Mouse (Mus musculus): ENCODE results near the gene Calu. TPM values are rescaled to one million over a fixed set of nuclear protein-coding genes. Genes with fewer than 3 reads are reported as not detected.
A peak's percentile ranks its signal among the peaks of the same experiment; 100 is the strongest.
"Not testable (repeated sequence)": the region's sequence is repeated elsewhere in the genome, so short reads cannot be mapped to it uniquely, and the experiment has no call there.

Calu gene
- polyA plus RNA-seq, 1 experiment, result 72.8 TPM

DNA sequence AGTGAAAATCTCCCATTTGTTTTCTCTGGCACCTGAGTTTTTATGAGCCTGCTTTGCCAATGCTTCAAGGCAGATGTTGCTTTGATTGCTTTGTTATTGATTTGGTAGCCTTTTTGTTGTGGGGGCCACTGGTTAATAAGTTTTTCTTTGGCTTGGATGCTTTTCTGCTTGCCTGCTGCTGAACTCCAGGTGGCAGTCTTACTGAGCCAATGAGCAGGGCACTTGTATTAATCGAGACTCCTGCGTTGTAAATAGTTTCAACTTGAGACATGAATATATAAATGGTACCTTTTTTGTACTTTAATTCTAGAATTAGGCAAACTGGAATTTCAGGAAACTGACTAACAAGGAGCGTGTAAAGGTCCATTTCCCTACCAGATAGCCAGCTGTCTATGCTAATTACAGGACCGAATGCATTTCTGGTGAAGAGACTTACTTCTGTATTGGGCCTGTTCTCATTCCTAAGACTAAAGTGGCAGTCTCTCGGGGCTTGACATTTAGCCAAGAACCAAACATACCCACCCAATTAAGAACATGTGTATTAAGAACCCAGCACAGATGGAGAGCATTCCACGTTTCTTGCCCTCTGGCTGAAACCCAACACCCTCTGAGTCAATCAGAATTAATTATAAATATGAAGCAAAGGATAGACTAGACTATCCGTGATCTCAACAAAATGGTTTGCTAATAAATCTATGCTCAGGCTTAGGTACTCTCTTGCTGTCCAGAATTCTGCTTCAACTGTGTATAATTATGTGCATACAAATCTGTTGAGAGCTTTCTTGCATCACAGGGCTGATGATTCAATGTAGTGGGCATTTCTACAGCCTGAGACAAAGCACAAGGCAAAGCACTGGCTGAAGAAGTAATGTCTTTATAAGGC is 14.6 kb downstream of the Calu start:
- peak in 1 of 2 experiments; percentile 33 for DNase-seq (ENCODE audit: extremely low spot score in 1 of 2, low spot score in 1 of 2)

DNA sequence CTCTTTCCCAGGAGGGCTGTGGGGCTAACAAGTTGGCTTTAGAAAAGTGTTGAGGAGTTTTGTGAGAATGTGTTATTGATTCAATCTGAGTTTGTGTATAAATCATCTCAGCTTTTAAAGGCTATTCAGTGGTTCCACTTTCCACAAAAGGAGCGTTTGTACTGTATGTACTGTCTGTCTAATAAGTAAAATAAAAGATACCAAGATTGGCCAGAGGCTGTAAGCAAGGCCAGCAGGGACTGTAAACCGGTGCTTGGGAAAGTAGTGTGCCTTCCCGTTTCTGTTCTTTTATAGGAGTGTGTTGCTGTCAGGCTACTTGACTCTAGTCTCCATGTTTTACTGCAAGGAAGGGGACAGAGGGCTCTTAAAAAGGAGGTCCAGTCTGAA is 15.3 kb downstream of the Calu start:
- no peak for DNase-seq (ENCODE audit: extremely low spot score in 1 of 2, low spot score in 1 of 2)

DNA sequence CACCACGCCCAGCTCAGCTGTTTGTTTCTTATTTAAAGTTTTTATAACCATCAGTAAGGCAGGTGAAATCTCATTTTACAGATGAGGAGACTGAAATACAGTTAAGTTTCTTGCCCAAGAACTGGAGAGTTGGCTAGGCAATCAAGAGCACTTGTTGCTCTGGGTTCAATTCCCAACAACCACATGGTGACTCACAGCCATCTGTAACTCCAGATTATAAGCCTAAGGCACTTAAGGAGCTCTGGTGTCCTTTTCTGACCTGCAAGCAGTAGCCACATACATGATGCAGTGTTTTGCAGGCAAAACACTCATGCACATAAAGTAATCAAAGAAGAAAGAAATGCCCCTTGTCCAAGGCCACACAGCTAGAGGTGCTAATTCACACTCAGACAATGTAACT is 17.4 kb downstream of the Calu start:
- DNase-seq (ENCODE audit: extremely low spot score in 1 of 2, low spot score in 1 of 2), result no peak

- no peak for DNase-seq (ENCODE audit: extremely low spot score in 1 of 2, low spot score in 1 of 2)
Measured at GRCm38 (mm10) chr6:29377386-29377785, 29.5 kb downstream of the Calu start.

DNA sequence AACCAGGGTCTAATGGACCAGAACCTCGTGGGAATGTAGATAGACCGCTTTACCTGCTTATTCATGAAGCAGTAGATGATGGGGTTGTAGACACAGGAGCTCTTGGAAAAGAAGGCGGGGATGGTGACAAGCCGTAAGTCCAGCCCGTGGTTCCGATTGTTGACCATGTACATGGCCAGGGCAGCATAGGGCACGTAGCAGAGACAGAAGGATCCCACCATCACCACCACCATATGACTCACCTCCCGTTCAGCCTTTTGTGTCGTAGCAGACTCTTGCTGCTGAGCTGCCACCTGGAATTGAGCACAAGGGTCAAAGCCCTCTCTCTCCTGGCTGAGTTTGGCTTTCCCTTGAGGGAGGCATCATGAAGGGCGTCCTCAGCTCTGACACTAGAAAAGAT is 30.8 kb downstream of the Calu start:
- no peak for DNase-seq (ENCODE audit: extremely low spot score in 1 of 2, low spot score in 1 of 2)

GRCm38 (mm10) chr6:29379954-29380353 is 32.1 kb downstream of the Calu start:
- DNase-seq (ENCODE audit: extremely low spot score in 1 of 2, low spot score in 1 of 2), result no peak

DNA sequence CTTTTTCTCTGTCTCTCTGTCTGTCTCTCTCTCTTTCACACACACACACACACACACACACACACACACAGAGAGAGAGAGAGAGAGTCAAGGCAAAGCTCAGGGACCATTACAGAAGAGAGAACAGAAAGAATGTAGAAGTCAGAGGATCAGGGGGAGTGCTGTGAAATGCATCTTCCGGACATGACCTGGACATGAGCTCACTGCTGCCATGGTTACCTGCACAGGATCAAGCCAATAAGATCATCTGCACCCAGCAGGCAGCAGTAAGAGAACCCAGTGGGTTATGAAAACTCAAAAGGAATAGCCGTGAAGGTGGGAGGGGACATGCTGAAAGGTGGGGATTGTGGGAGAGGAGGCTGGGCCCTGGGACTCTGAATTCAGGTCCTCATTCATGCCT is 34.6 kb downstream of the Calu start:
- DNase-seq (ENCODE audit: extremely low spot score in 1 of 2, low spot score in 1 of 2), result no peak

- no peak for DNase-seq (ENCODE audit: extremely low spot score in 1 of 2, low spot score in 1 of 2)
Measured at GRCm38 (mm10) chr6:29388052-29388518, 40.2 kb downstream of the Calu start, which contains the start of gene Opn1sw. Gene Opn1sw, minus strand, starts transcription at chr6:29388468.

DNA sequence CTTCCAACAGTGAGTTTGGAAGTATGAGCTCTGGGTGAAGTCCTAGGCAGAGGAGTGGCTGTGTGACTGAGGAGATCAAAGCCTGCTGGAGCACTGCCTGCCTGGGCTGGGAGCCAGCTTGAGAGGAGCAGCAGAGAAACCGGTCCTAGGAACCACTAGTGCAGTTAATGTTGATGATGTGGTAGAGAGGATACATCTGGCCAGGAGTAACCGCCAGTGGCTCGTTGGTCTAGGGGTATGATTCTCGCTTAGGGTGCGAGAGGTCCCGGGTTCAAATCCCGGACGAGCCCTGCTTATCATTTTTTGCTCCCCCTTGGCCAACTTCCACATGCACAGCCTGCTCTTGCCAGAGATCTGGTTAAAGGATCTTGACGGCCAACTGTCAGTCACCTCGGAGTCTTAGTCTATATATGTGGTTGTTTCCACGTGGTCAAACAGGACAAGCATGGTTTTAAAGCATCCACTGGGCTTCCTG is 40.8 kb downstream of the Calu start:
- peak; percentile 61 to 89 for DNase-seq (ENCODE audit: extremely low spot score in 1 of 2, low spot score in 1 of 2)

GRCm38 (mm10) chr6:29389425-29389824 is 41.6 kb downstream of the Calu start:
- no peak for DNase-seq (ENCODE audit: extremely low spot score in 1 of 2, low spot score in 1 of 2)

GRCm38 (mm10) chr6:29390500-29390899 is 42.6 kb downstream of the Calu start:
- not testable (repeated sequence) for DNase-seq (ENCODE audit: extremely low spot score in 1 of 2, low spot score in 1 of 2)

GRCm38 (mm10) chr6:29391241-29391640 is 43.4 kb downstream of the Calu start:
- not testable (repeated sequence) for DNase-seq (ENCODE audit: extremely low spot score in 1 of 2, low spot score in 1 of 2)

DNA sequence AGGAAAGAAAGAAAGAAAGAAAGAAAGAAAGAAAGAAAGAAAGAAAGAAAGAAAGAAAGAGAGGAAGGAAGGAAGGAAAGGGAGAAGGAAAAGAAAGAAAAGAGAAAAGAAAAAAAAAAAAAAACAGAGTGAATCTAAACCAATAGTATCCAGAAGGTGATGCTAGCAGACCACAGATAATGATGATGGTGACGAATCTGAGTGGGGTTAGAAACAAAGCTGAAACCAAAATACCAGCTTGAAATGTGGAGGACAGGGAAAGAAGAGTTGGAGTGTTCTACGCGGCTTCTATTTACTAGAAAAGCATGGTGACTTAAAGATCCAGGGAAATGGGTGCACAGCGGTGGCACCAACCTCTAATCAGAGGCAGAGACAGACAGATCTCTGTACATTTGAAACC is 43.9 kb downstream of the Calu start:
- DNase-seq (ENCODE audit: extremely low spot score in 1 of 2, low spot score in 1 of 2), result no peak

- no peak for DNase-seq (ENCODE audit: extremely low spot score in 1 of 2, low spot score in 1 of 2)
Measured at GRCm38 (mm10) chr6:29394286-29394685, 46.4 kb downstream of the Calu start.

GRCm38 (mm10) chr6:29395910-29396713 is 48.2 kb downstream of the Calu start, which contains the start of gene Ccdc136:
Gene Ccdc136, plus strand, starts transcription at chr6:29396309.
- peak; percentile 57 to 82 for DNase-seq (ENCODE audit: extremely low spot score in 1 of 2, low spot score in 1 of 2)

DNA sequence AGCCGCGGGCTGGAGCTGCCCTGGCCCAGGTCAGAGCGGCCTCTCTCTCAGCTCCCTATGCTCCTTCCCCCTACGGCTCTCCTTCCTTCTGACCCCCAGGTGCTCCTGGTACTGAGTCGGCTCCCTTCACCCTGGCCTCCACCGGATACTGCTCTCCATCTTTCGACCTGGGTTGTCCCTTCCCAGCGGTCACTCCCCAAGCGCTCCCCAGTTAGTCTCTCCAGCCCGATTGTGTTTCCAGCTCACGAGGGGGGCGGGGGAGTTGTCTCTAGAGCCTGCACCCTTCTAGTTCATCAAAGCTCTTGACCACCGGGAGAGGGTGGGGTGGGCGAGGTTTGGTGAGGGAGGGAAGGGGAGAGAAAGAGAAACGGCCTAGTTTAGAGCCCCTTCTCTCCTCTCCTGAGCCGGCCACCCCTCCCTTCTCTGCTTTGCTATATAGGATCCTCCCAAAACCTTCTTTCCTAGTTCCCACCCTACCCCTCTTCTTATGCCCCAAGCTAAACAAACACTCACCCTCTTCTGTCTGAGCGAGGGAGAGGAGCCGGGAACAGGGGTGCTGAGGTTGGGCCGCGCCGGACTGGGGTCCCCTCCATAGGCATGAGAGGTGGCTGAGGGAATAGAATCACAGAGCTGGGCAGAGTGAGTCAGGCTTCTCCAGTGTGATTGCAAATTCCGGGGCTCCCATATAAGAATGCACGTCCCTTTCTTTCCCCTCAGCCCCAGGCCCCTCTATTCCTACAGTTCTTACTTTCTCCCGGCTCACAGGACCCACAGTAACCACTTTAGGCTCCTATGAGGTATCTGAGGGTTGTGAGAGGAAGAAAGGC is 49.1 kb downstream of the Calu start:
- no peak for DNase-seq (ENCODE audit: extremely low spot score in 1 of 2, low spot score in 1 of 2)

- peak in 1 of 2 experiments; percentile 57 for DNase-seq (ENCODE audit: extremely low spot score in 1 of 2, low spot score in 1 of 2)
Measured at GRCm38 (mm10) chr6:29397575-29397974, 49.7 kb downstream of the Calu start.

- no peak for DNase-seq (ENCODE audit: extremely low spot score in 1 of 2, low spot score in 1 of 2)
Measured at GRCm38 (mm10) chr6:29399851-29400250, 52.0 kb downstream of the Calu start.

GRCm38 (mm10) chr6:29402693-29403342 is 54.9 kb downstream of the Calu start:
- DNase-seq (ENCODE audit: extremely low spot score in 1 of 2, low spot score in 1 of 2), result no peak

DNA sequence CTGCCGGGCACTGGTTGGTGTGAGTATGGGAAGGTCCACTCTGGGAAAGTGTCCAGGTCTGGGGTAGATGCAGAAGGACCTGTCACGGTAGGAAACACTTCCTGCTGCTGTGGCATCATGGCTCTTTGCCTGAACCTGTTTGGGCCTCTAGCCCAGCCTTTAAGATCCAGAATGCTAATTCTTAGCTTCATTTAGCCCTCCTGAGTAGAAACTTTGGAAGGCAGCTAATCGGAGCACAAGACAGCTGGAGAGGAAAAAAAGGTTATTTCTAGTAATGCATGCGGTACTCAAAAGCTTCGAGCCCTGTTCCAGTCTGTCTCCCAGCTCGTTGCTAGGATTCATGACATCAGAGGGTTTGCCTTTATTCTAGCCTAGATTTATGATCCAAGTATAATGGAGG is 58.5 kb downstream of the Calu start:
- DNase-seq (ENCODE audit: extremely low spot score in 1 of 2, low spot score in 1 of 2), result peak in 1 of 2 experiments; percentile 36

Measured in frontal cortex, adult 2 months (tissue).